Mouse (Mus musculus): ENCODE measurements around the gene Cmss1. TPM values are rescaled to one million over a fixed set of nuclear protein-coding genes. Genes with fewer than 3 reads are reported as not detected.
A peak's percentile ranks its signal among the peaks of the same experiment; 100 is the strongest.

The Cmss1 gene
- polyA plus RNA-seq, 1 experiment: 26.5 TPM

GRCm38 (mm10) chr16:57349689-57350088, 257.0 kb downstream of the Cmss1 start:
- Histone ChIP-seq H3K4me2 (ENCODE audit: low read depth) (no peak overlapping the region), H3K27me3 (ENCODE audit: control insufficient read depth, insufficient read depth, insufficient read length) (no peaks in the 10 kb centered on the region), H3K79me2 (ENCODE audit: control insufficient read depth, insufficient read depth) (no peaks in the 10 kb centered on the region), H3ac (ENCODE audit: control insufficient read depth, insufficient read length) (no peak overlapping the region), H3K36me3 (ENCODE audit: control insufficient read depth, insufficient read depth) (no peaks in the 10 kb centered on the region), H3K4me3 (no peak overlapping the region)
- no peak for TF ChIP-seq TCF3 (IDR thresholded peaks at IDR 0.05; ENCODE audit: insufficient read length, low read depth)
- no peak for TF ChIP-seq MAX (IDR thresholded peaks at IDR 0.05; ENCODE audit: low read depth)
- no peak for TF ChIP-seq POLR2AphosphoS2 (IDR thresholded peaks at IDR 0.05; ENCODE audit: insufficient read length, low read depth)
- TF ChIP-seq MYOD1 (IDR thresholded peaks at IDR 0.05; ENCODE audit: control insufficient read depth in 1 of 3, insufficient read length in 2 of 3, low read depth in 2 of 3): no peak
- no peak for TF ChIP-seq POLR2A (IDR thresholded peaks at IDR 0.05; ENCODE audit: insufficient read length, low read depth)
- TF ChIP-seq CEBPB (IDR thresholded peaks at IDR 0.05; ENCODE audit: insufficient read depth, poor library complexity, severe bottlenecking): no peak
- TF ChIP-seq TCF12 (IDR thresholded peaks at IDR 0.05; ENCODE audit: insufficient read depth, poor library complexity, severe bottlenecking): no peak
- TF ChIP-seq SRF (IDR thresholded peaks at IDR 0.05; ENCODE audit: control insufficient read depth, insufficient read length, low read depth): no peak
- no peak for TF ChIP-seq MYOG (IDR thresholded peaks at IDR 0.05; ENCODE audit: control insufficient read depth in 1 of 3, insufficient read depth in 1 of 3, insufficient read length in 2 of 3, low read depth in 2 of 3)
- no peak for TF ChIP-seq E2F4 (IDR thresholded peaks at IDR 0.05; ENCODE audit: insufficient read depth)

- no peak overlapping the region for H3K4me2 ChIP-seq (ENCODE audit: low read depth)
- H3ac ChIP-seq (ENCODE audit: control insufficient read depth, insufficient read length): no peak overlapping the region
- peak in 2 of 3 experiments; percentile 5 to 55 for TF ChIP-seq MYOG (IDR thresholded peaks at IDR 0.05; ENCODE audit: control insufficient read depth in 1 of 3, insufficient read depth in 1 of 3, insufficient read length in 2 of 3, low read depth in 2 of 3)
- no peak for TF ChIP-seq TCF3 (IDR thresholded peaks at IDR 0.05; ENCODE audit: insufficient read length, low read depth)
- TF ChIP-seq MYOD1 (IDR thresholded peaks at IDR 0.05; ENCODE audit: control insufficient read depth in 1 of 3, insufficient read length in 2 of 3, low read depth in 2 of 3): peak in 2 of 3 experiments; percentile 43 to 78
These were observed 257.6 kb downstream of the Cmss1 start for GRCm38 (mm10) chr16:57349039-57349438.

GRCm38 (mm10) chr16:57346258-57346657, 260.4 kb downstream of the Cmss1 start:
- no peaks in the 10 kb centered on the region for H3K36me3 ChIP-seq (ENCODE audit: control insufficient read depth, insufficient read depth)
- no peak overlapping the region for H3K4me2 ChIP-seq (ENCODE audit: low read depth)
- no peak overlapping the region for H3K4me3 ChIP-seq
- H3K79me2 ChIP-seq (ENCODE audit: control insufficient read depth, insufficient read depth): no peaks in the 10 kb centered on the region
- no peak overlapping the region for H3ac ChIP-seq (ENCODE audit: control insufficient read depth, insufficient read length)
- no peak for TF ChIP-seq MYOD1 (IDR thresholded peaks at IDR 0.05; ENCODE audit: control insufficient read depth in 1 of 3, insufficient read length in 2 of 3, low read depth in 2 of 3)
- no peak for TF ChIP-seq CEBPB (IDR thresholded peaks at IDR 0.05; ENCODE audit: insufficient read depth, poor library complexity, severe bottlenecking)
- no peak for TF ChIP-seq POLR2AphosphoS2 (IDR thresholded peaks at IDR 0.05; ENCODE audit: insufficient read length, low read depth)
- no peaks in the 10 kb centered on the region for H3K27me3 ChIP-seq (ENCODE audit: control insufficient read depth, insufficient read depth, insufficient read length)

More at GRCm38 (mm10) chr16:57349039-57349438, 257.6 kb downstream of the Cmss1 start:
- Histone ChIP-seq H3K4me3 (no peak overlapping the region), H3K36me3 (ENCODE audit: control insufficient read depth, insufficient read depth) (no peaks in the 10 kb centered on the region), H3K79me2 (ENCODE audit: control insufficient read depth, insufficient read depth) (no peaks in the 10 kb centered on the region), H3K27me3 (ENCODE audit: control insufficient read depth, insufficient read depth, insufficient read length) (no peaks in the 10 kb centered on the region)

- Histone ChIP-seq H3K4me3 (no peak overlapping the region), H3K36me3 (ENCODE audit: control insufficient read depth, insufficient read depth) (no peaks in the 10 kb centered on the region), H3K79me2 (ENCODE audit: control insufficient read depth, insufficient read depth) (no peaks in the 10 kb centered on the region), H3ac (ENCODE audit: control insufficient read depth, insufficient read length) (no peak overlapping the region), H3K27me3 (ENCODE audit: control insufficient read depth, insufficient read depth, insufficient read length) (no peaks in the 10 kb centered on the region), H3K4me2 (ENCODE audit: low read depth) (no peak overlapping the region)
- no peak for TF ChIP-seq USF1 (IDR thresholded peaks at IDR 0.05; ENCODE audit: low read depth)
- TF ChIP-seq MYOG (IDR thresholded peaks at IDR 0.05; ENCODE audit: control insufficient read depth in 1 of 3, insufficient read depth in 1 of 3, insufficient read length in 2 of 3, low read depth in 2 of 3): no peak
- no peak for TF ChIP-seq TCF3 (IDR thresholded peaks at IDR 0.05; ENCODE audit: insufficient read length, low read depth)
- no peak for TF ChIP-seq CEBPB (IDR thresholded peaks at IDR 0.05; ENCODE audit: insufficient read depth, poor library complexity, severe bottlenecking)
- no peak for TF ChIP-seq MYOD1 (IDR thresholded peaks at IDR 0.05; ENCODE audit: control insufficient read depth in 1 of 3, insufficient read length in 2 of 3, low read depth in 2 of 3)
- no peak for TF ChIP-seq SRF (IDR thresholded peaks at IDR 0.05; ENCODE audit: control insufficient read depth, insufficient read length, low read depth)
- TF ChIP-seq TCF12 (IDR thresholded peaks at IDR 0.05; ENCODE audit: insufficient read depth, poor library complexity, severe bottlenecking): no peak
These were observed 266.1 kb downstream of the Cmss1 start for GRCm38 (mm10) chr16:57340613-57340898.

GRCm38 (mm10) chr16:57339765-57340612, 266.7 kb downstream of the Cmss1 start:
- Histone ChIP-seq H3ac (ENCODE audit: control insufficient read depth, insufficient read length) (no peak overlapping the region), H3K4me3 (no peak overlapping the region), H3K79me2 (ENCODE audit: control insufficient read depth, insufficient read depth) (no peaks in the 10 kb centered on the region), H3K36me3 (ENCODE audit: control insufficient read depth, insufficient read depth) (no peaks in the 10 kb centered on the region), H3K4me2 (ENCODE audit: low read depth) (no peak overlapping the region), H3K27me3 (ENCODE audit: control insufficient read depth, insufficient read depth, insufficient read length) (no peaks in the 10 kb centered on the region)
- TF ChIP-seq MYOG (IDR thresholded peaks at IDR 0.05; ENCODE audit: control insufficient read depth in 1 of 3, insufficient read depth in 1 of 3, insufficient read length in 2 of 3, low read depth in 2 of 3): no peak
- TF ChIP-seq SRF (IDR thresholded peaks at IDR 0.05; ENCODE audit: control insufficient read depth, insufficient read length, low read depth): no peak
- TF ChIP-seq USF1 (IDR thresholded peaks at IDR 0.05; ENCODE audit: low read depth): no peak
- TF ChIP-seq POLR2A (IDR thresholded peaks at IDR 0.05; ENCODE audit: insufficient read length, low read depth): no peak
- TF ChIP-seq E2F4 (IDR thresholded peaks at IDR 0.05; ENCODE audit: insufficient read depth): no peak
- TF ChIP-seq TCF3 (IDR thresholded peaks at IDR 0.05; ENCODE audit: insufficient read length, low read depth): no peak
- no peak for TF ChIP-seq MYOD1 (IDR thresholded peaks at IDR 0.05; ENCODE audit: control insufficient read depth in 1 of 3, insufficient read length in 2 of 3, low read depth in 2 of 3)
- no peak for TF ChIP-seq TCF12 (IDR thresholded peaks at IDR 0.05; ENCODE audit: insufficient read depth, poor library complexity, severe bottlenecking)
- TF ChIP-seq CEBPB (IDR thresholded peaks at IDR 0.05; ENCODE audit: insufficient read depth, poor library complexity, severe bottlenecking): no peak

Measured in myocyte (in vitro differentiated cells).